In genomic region chr2:39065400-39065987, GRCm38 (mm10) we compare ENCODE assay signal across 8 mouse cellular contexts. TPM values are rescaled to one million over a fixed set of nuclear protein-coding genes. Genes with fewer than 3 reads are reported as not detected.
DNase-seq lines count a peak whose midpoint lies in the region; ATAC-seq and TF ChIP-seq lines count a peak whose summit lies in the region.

Golga1 (minus strand) TSS chr2:39065541.

- no peaks in the 10 kb centered on the region for H3K27me3 ChIP-seq in heart, embryonic 11.5 days (ENCODE audit: control insufficient read depth, insufficient read depth, low read length)
- no peaks in the 10 kb centered on the region for H3K27me3 ChIP-seq in kidney, embryonic 16.5 days (ENCODE audit: insufficient read depth, low read length)
- H3K27me3 ChIP-seq in liver, adult 2 months (ENCODE audit: control insufficient read depth, insufficient read depth, low read length) = no peaks in the 10 kb centered on the region
- no peaks in the 10 kb centered on the region for H3K27me3 ChIP-seq in myocyte (ENCODE audit: control insufficient read depth, insufficient read depth, insufficient read length)
- no peaks in the 10 kb centered on the region for H3K27me3 ChIP-seq in splenic B cell, adult 2 months (ENCODE audit: control insufficient read depth, insufficient read depth, low read length, poor library complexity, severe bottlenecking)

- no peak for TF ChIP-seq CTCF in liver, adult 2 months (IDR thresholded peaks at IDR 0.05; ENCODE audit: low read depth, low read length)

- WGBS in heart, embryonic 11.5 days (ENCODE audit: insufficient replicate concordance) = 1% methylated on average over 50 of the region's 50 CpGs
- WGBS in kidney, embryonic 16.5 days = under 1% methylated on average over 50 of the region's 50 CpGs
- under 1% methylated on average over 50 of the region's 50 CpGs for WGBS in liver, adult 2 months

- H3K4me3 ChIP-seq in heart, embryonic 11.5 days (ENCODE audit: low read depth, low read length) = peak within 1 kb of the TSS; percentile 93
- H3K4me3 ChIP-seq in kidney, embryonic 16.5 days (ENCODE audit: low read length) = peak within 1 kb of the TSS; percentile 94
- H3K4me3 ChIP-seq in liver, adult 2 months (ENCODE audit: insufficient read depth, low read depth, low read length) = peak within 1 kb of the TSS; percentile 96
- peak within 1 kb of the TSS; percentile 93 for H3K4me3 ChIP-seq in myocyte

- H3K36me3 ChIP-seq in heart, embryonic 11.5 days (ENCODE audit: control insufficient read depth, insufficient read depth, low read length) = no peaks in the 10 kb centered on the region; the same call in 1 of the 2 replicates
- peaks cover 5% of the 10 kb centered on the region; the same call in 1 of the 2 replicates for H3K36me3 ChIP-seq in kidney, embryonic 16.5 days (ENCODE audit: insufficient read depth, low read length)
- peaks cover 9% of the 10 kb centered on the region for H3K36me3 ChIP-seq in liver, adult 2 months (ENCODE audit: control insufficient read depth, insufficient read depth, low read length)
- H3K36me3 ChIP-seq in myocyte (ENCODE audit: control insufficient read depth, insufficient read depth) = peaks cover 14% of the 10 kb centered on the region
- H3K36me3 ChIP-seq in splenic B cell, adult 2 months (ENCODE audit: control insufficient read depth, insufficient read depth, low read length, poor library complexity, severe bottlenecking) = 0 out of 2 replicates have a peak, but pooled peaks cover 2% of the 10 kb centered on the region

- peak; percentile 87 to 89 for DNase-seq in B cell, adult 2 months
- DNase-seq in brain, adult 2 months (ENCODE audit: low read depth, low spot score) = peak; percentile 97
- peak; percentile 86 for DNase-seq in liver, adult 2 months (ENCODE audit: extremely low read depth, low read depth, low spot score)
- DNase-seq in splenic B cell, adult 2 months (ENCODE audit: low read depth, low spot score) = peak; percentile 95

- H3K4me1 ChIP-seq in heart, embryonic 11.5 days (ENCODE audit: control insufficient read depth, insufficient read depth, low read length) = peaks cover 2% of the 10 kb centered on the region; the same call in 1 of the 2 replicates
- peaks cover 7% of the 10 kb centered on the region for H3K4me1 ChIP-seq in kidney, embryonic 16.5 days (ENCODE audit: insufficient read depth, low read length)
- peaks cover 4% of the 10 kb centered on the region; the same call in 1 of the 2 replicates for H3K4me1 ChIP-seq in liver, adult 2 months (ENCODE audit: control insufficient read depth, insufficient read depth, low read length)

- H3K4me2 ChIP-seq in heart, embryonic 11.5 days = peak within 1 kb of the TSS; percentile 87
- H3K4me2 ChIP-seq in kidney, embryonic 16.5 days (replicated peaks; ENCODE audit: low read depth, low read length) = peak within 1 kb of the TSS; percentile 74
- peak within 1 kb of the TSS; percentile 87 for H3K4me2 ChIP-seq in myocyte (ENCODE audit: low read depth)

- H3K79me2 ChIP-seq in liver, adult 2 months (ENCODE audit: control insufficient read depth, insufficient read depth, low read length) = peaks cover 6% of the 10 kb centered on the region; the same call in 1 of the 2 replicates
- peaks cover 14% of the 10 kb centered on the region for H3K79me2 ChIP-seq in myocyte (ENCODE audit: control insufficient read depth, insufficient read depth)

- peak within 1 kb of the TSS; percentile 95 for H3K27ac ChIP-seq in heart, embryonic 11.5 days (ENCODE audit: low read depth, low read length)
- H3K27ac ChIP-seq in kidney, embryonic 16.5 days (ENCODE audit: low read length) = peak within 1 kb of the TSS; percentile 92
- H3K27ac ChIP-seq in liver, adult 2 months (replicated peaks; ENCODE audit: insufficient read depth, low read depth, low read length) = peak within 1 kb of the TSS; percentile 86

- no peaks in the 10 kb centered on the region for H3K9me3 ChIP-seq in heart, embryonic 11.5 days (replicated peaks; ENCODE audit: control insufficient read depth, low read length)
- no peaks in the 10 kb centered on the region for H3K9me3 ChIP-seq in kidney, embryonic 16.5 days (ENCODE audit: low read length)

- peak; percentile 83 for TF ChIP-seq POLR2A in liver, adult 2 months (IDR thresholded peaks at IDR 0.05; ENCODE audit: extremely low read depth, insufficient read depth, low read length)
- peak; percentile 96 for TF ChIP-seq POLR2A in myocyte (IDR thresholded peaks at IDR 0.05; ENCODE audit: insufficient read length, low read depth)

- H3K9ac ChIP-seq in heart, embryonic 11.5 days (ENCODE audit: low read depth, low read length) = peak within 1 kb of the TSS; percentile 98
- H3K9ac ChIP-seq in kidney, embryonic 16.5 days (replicated peaks; ENCODE audit: low read length) = peak within 1 kb of the TSS; percentile 90
- peak within 1 kb of the TSS; percentile 96 for H3K9ac ChIP-seq in liver, adult 2 months (ENCODE audit: low read depth, low read length)

- H3ac ChIP-seq in myocyte (ENCODE audit: control insufficient read depth, insufficient read length) = peak within 1 kb of the TSS; percentile 44

- ATAC-seq in erythroblast, adult 5-6 weeks (replicated peaks; ENCODE audit: low FRiP score, poor library complexity, severe bottlenecking) = peak; percentile 95
- ATAC-seq in heart, embryonic 11.5 days (replicated peaks; ENCODE audit: insufficient number of reproducible peaks, low FRiP score, low TSS enrichment) = peak; percentile 94
- peak; percentile 99 for ATAC-seq in kidney, embryonic 16.5 days (ENCODE audit: low FRiP score, low TSS enrichment)

TF ChIP-seq in myocyte, 11 proteins besides CTCF, POLR2A, EP300 and RAD21:
- TF ChIP-seq POLR2AphosphoS2 (IDR thresholded peaks at IDR 0.05; ENCODE audit: insufficient read length, low read depth) = peak; percentile 97
- no peak for TF ChIP-seq TCF12 (IDR thresholded peaks at IDR 0.05; ENCODE audit: insufficient read depth, poor library complexity, severe bottlenecking)
TF ChIP-seq in myocyte: peak in this region for 1.

RNA-seq across cellular contexts. Expression of gene Golga1, which starts in this region (rescaled TPM):
- total RNA-seq in erythroblast, adult 5-6 weeks (2015; ENCODE audit: low replicate concordance) = 4.2 and 8.6 TPM in 2 replicates
- total RNA-seq in erythroblast, adult 5-6 weeks (2017; ENCODE audit: low replicate concordance) = 21.7 and 25.6 TPM in 2 replicates
- polyA plus RNA-seq in heart, embryonic 11.5 days (2014; fragmentation: Nextera tagmentation; extraction: Ambion mirVana) = 19.3 and 23.2 TPM in 2 replicates
- 25.8 and 27.2 TPM in 2 replicates for polyA plus RNA-seq in kidney, embryonic 16.5 days (2015; fragmentation: Nextera tagmentation; extraction: Ambion mirVana)
- 15.4 and 19.1 TPM in 2 replicates for total RNA-seq in liver, adult 2 months (2014; rRNA removed)
- 4.2 and 7.1 TPM in 2 replicates for polyA plus RNA-seq in liver, adult 2 months (2012; rRNA removed)
- 5.6 TPM for polyA plus RNA-seq in myocyte (2012; fragmentation: generic; extraction: Trizol)

Comparison
In these comparisons a context has a peak if more than half of its experiments do, and no peak if none do; other contexts are left out.
1. Peak in every context shown above with its lines: DNase-seq, ATAC-seq, H3K4me3 ChIP-seq and H3K27ac ChIP-seq.